Mouse (Mus musculus) MEL (cell line): Measurements from ENCODE around the gene Samd11. TPM values are rescaled to one million over a fixed set of nuclear protein-coding genes. Genes with fewer than 3 reads are reported as not detected.

Experiments used
- DNase-seq: peaks from one replicate; pipeline ENCODE4 v3.0.0; 2011; ENCODE audit warnings: low read depth, low spot score
- H3K27ac ChIP-seq: 2 replicates; pipeline ENCODE4 v1.5.1; 2012; ENCODE audit warnings: low read depth, mild to moderate bottlenecking, control low read depth, low read length, moderate library complexity; ENCODE audit not compliant: control insufficient read depth
- H3K27me3 ChIP-seq, 2 experiments: fragments of 150-350 bp in 1 of 2; sonication (generic) in 1 of 2; 2 replicates each; pipeline ENCODE4 v1.6.1; 2012; ENCODE audit warnings: low read length in 2 of 2, mild to moderate bottlenecking in 2 of 2, improper control_type of control experiment in 1 of 2, moderate library complexity in 1 of 2; ENCODE audit not compliant: insufficient read depth in 2 of 2, control insufficient read depth in 1 of 2
- H3K36me3 ChIP-seq, 2 experiments: 2 replicates each; pipeline ENCODE4 v1.6.1; 2012 to 2014; ENCODE audit warnings: low read length in 2 of 2, improper control_type of control experiment in 1 of 2, inconsistent platforms in 1 of 2, mild to moderate bottlenecking in 1 of 2; ENCODE audit not compliant: insufficient read depth in 2 of 2, control insufficient read depth in 1 of 2
- H3K4me1 ChIP-seq, 2 experiments: fragments of 150-350 bp in 1 of 2; sonication (generic) in 1 of 2; 2 replicates each; pipeline ENCODE4 v1.6.1; 2012; ENCODE audit warnings: low read length in 2 of 2, improper control_type of control experiment in 1 of 2, mild to moderate bottlenecking in 1 of 2; ENCODE audit not compliant: insufficient read depth in 2 of 2, control insufficient read depth in 1 of 2
- H3K4me3 ChIP-seq, 2 experiments: fragments of 150-350 bp in 1 of 2; sonication (generic) in 1 of 2; 2 replicates each; pipeline ENCODE4 v1.5.1; 2012; ENCODE audit warnings: low read depth in 2 of 2, low read length in 2 of 2, mild to moderate bottlenecking in 2 of 2, moderate library complexity in 2 of 2, control low read depth in 1 of 2, improper control_type of control experiment in 1 of 2; ENCODE audit not compliant: control insufficient read depth in 1 of 2, insufficient read depth in 1 of 2
- H3K79me2 ChIP-seq: 2 replicates; pipeline ENCODE4 v1.6.1; 2012; ENCODE audit warnings: mild to moderate bottlenecking, low read length, moderate library complexity; ENCODE audit not compliant: control insufficient read depth, poor library complexity, insufficient read depth
- H3K9ac ChIP-seq: 2 replicates; pipeline ENCODE4 v1.6.1; 2012; ENCODE audit warnings: low read depth, mild to moderate bottlenecking, control low read depth, low read length, moderate library complexity; ENCODE audit not compliant: control insufficient read depth, poor library complexity, severe bottlenecking
- H3K9me3 ChIP-seq: fragments of 150-350 bp; sonication (generic); replicated peaks from 2 replicates; pipeline ENCODE4 v1.6.1; 2012; ENCODE audit warnings: mild to moderate bottlenecking, low read length, improper control_type of control experiment, moderate library complexity; ENCODE audit not compliant: insufficient read depth
- BHLHE40 ChIP-seq: IDR thresholded peaks from 2 replicates; pipeline ENCODE4 v1.6.1; 2012; ENCODE audit warnings: low read depth, mild to moderate bottlenecking, inconsistent platforms, low read length, improper control_type of control experiment, borderline replicate concordance
- CHD1 ChIP-seq: IDR thresholded peaks from 2 replicates; pipeline ENCODE4 v1.6.1; 2012; ENCODE audit warnings: low read depth, mild to moderate bottlenecking, inconsistent platforms, low read length, improper control_type of control experiment
- CHD2 ChIP-seq: IDR thresholded peaks from 2 replicates; pipeline ENCODE4 v1.6.1; 2011; ENCODE audit warnings: low read length, improper control_type of control experiment
- CTCF ChIP-seq, 3 experiments: IDR thresholded peaks in 2 of 3; conservative IDR thresholded peaks in 1 of 3; 2 replicates each; pipeline ENCODE4 v1.5.1; 2011 to 2012; ENCODE audit warnings: low read length in 3 of 3, low read depth in 2 of 3, mild to moderate bottlenecking in 2 of 3, improper control_type of control experiment in 1 of 3, inconsistent platforms in 1 of 3, mixed read lengths in 1 of 3, moderate library complexity in 1 of 3; ENCODE audit not compliant: control insufficient read depth in 1 of 3, insufficient read depth in 1 of 3, poor library complexity in 1 of 3, severe bottlenecking in 1 of 3
- E2F4 ChIP-seq: IDR thresholded peaks from 2 replicates; pipeline ENCODE4 v1.6.1; 2011; ENCODE audit warnings: low read depth, low read length, improper control_type of control experiment, borderline replicate concordance
- ELF1 ChIP-seq: IDR thresholded peaks from 2 replicates; pipeline ENCODE4 v1.6.1; 2014; ENCODE audit warnings: low read depth, mild to moderate bottlenecking, inconsistent platforms, low read length, improper control_type of control experiment, moderate library complexity
- EP300 ChIP-seq, 2 experiments: IDR thresholded peaks; 2 replicates each; pipeline ENCODE4 v1.6.1; 2011; ENCODE audit warnings: improper control_type of control experiment in 2 of 2, low read length in 2 of 2, low read depth in 1 of 2, mild to moderate bottlenecking in 1 of 2
- ETS1 ChIP-seq: IDR thresholded peaks from 2 replicates; pipeline ENCODE4 v1.6.1; 2012; ENCODE audit warnings: low read depth, mild to moderate bottlenecking, inconsistent platforms, low read length, improper control_type of control experiment, moderate library complexity
- GATA1 ChIP-seq: IDR thresholded peaks from 2 replicates; pipeline ENCODE4 v1.6.1; 2011; ENCODE audit warnings: low read depth, low read length, improper control_type of control experiment
- HCFC1 ChIP-seq: IDR thresholded peaks from 2 replicates; pipeline ENCODE4 v1.6.1; 2012; ENCODE audit warnings: low read depth, mild to moderate bottlenecking, inconsistent platforms, low read length, improper control_type of control experiment, moderate library complexity
- JUND ChIP-seq: IDR thresholded peaks from 2 replicates; pipeline ENCODE4 v1.6.1; 2011; ENCODE audit warnings: low read depth, mild to moderate bottlenecking, improper control_type of control experiment, low read length
- KAT2A ChIP-seq: conservative IDR thresholded peaks from 2 replicates; pipeline ENCODE4 v1.6.1; 2012; ENCODE audit warnings: low read depth, low read length, improper control_type of control experiment, inconsistent platforms
- MAX ChIP-seq: IDR thresholded peaks from 2 replicates; pipeline ENCODE4 v1.6.1; 2011; ENCODE audit warnings: low read length, improper control_type of control experiment
- MAZ ChIP-seq: IDR thresholded peaks from 2 replicates; pipeline ENCODE4 v1.6.1; 2012; ENCODE audit warnings: low read depth, mild to moderate bottlenecking, inconsistent platforms, low read length, improper control_type of control experiment
- MEF2A ChIP-seq: IDR thresholded peaks from 2 replicates; pipeline ENCODE4 v1.6.1; 2014; ENCODE audit warnings: low read depth, mild to moderate bottlenecking, inconsistent platforms, low read length, improper control_type of control experiment; ENCODE audit not compliant: poor library complexity, insufficient replicate concordance, severe bottlenecking; ENCODE audit errors: extremely low read depth
- MXI1 ChIP-seq: IDR thresholded peaks from 2 replicates; pipeline ENCODE4 v1.6.1; 2011; ENCODE audit warnings: mild to moderate bottlenecking, low read depth, low read length, improper control_type of control experiment
- MYB ChIP-seq: IDR thresholded peaks from 2 replicates; pipeline ENCODE4 v1.6.1; 2011; ENCODE audit warnings: mild to moderate bottlenecking, low read depth, low read length, improper control_type of control experiment
- NELFE ChIP-seq: IDR thresholded peaks from 2 replicates; pipeline ENCODE4 v1.6.1; 2011; ENCODE audit warnings: low read depth, low read length, improper control_type of control experiment
- NRF1 ChIP-seq: IDR thresholded peaks from 2 replicates; pipeline ENCODE4 v1.6.1; 2014; ENCODE audit warnings: low read depth, mild to moderate bottlenecking, inconsistent platforms, low read length, improper control_type of control experiment, moderate library complexity; ENCODE audit not compliant: poor library complexity, insufficient read depth, severe bottlenecking
- POLR2A ChIP-seq, 2 experiments: IDR thresholded peaks; 2 replicates each; pipeline ENCODE4 v1.6.1; 2011 to 2012; ENCODE audit warnings: low read length in 2 of 2, mild to moderate bottlenecking in 2 of 2, control low read depth in 1 of 2, improper control_type of control experiment in 1 of 2, low read depth in 1 of 2, moderate library complexity in 1 of 2; ENCODE audit not compliant: control insufficient read depth in 1 of 2, insufficient read depth in 1 of 2, poor library complexity in 1 of 2
- POLR2AphosphoS2 ChIP-seq: IDR thresholded peaks from 2 replicates; pipeline ENCODE4 v1.6.1; 2011; ENCODE audit warnings: low read length, improper control_type of control experiment
- POLR2AphosphoS5 ChIP-seq: IDR thresholded peaks from 2 replicates; pipeline ENCODE4 v1.6.1; 2012; ENCODE audit warnings: low read depth, borderline replicate concordance, mild to moderate bottlenecking, inconsistent platforms, low read length, moderate library complexity, mixed read lengths
- RAD21 ChIP-seq: IDR thresholded peaks from 2 replicates; pipeline ENCODE4 v1.6.1; 2011; ENCODE audit warnings: mild to moderate bottlenecking, low read depth, low read length, improper control_type of control experiment
- RCOR1 ChIP-seq: IDR thresholded peaks from 2 replicates; pipeline ENCODE4 v1.6.1; 2012; ENCODE audit warnings: low read depth, mild to moderate bottlenecking, inconsistent platforms, low read length, improper control_type of control experiment
- SMC3 ChIP-seq: IDR thresholded peaks from 2 replicates; pipeline ENCODE4 v1.6.1; 2011; ENCODE audit warnings: low read depth, low read length, improper control_type of control experiment
- TBP ChIP-seq: IDR thresholded peaks from 2 replicates; pipeline ENCODE4 v1.8.0; 2011; ENCODE audit warnings: low read depth, low read length, improper control_type of control experiment
- TCF12 ChIP-seq: IDR thresholded peaks from 2 replicates; pipeline ENCODE4 v1.6.1; 2014; ENCODE audit warnings: low read depth, mild to moderate bottlenecking, inconsistent platforms, low read length, improper control_type of control experiment, moderate library complexity
- UBTF ChIP-seq: IDR thresholded peaks from 2 replicates; pipeline ENCODE4 v1.6.1; 2012; ENCODE audit warnings: low read depth, mild to moderate bottlenecking, inconsistent platforms, low read length, improper control_type of control experiment, moderate library complexity, borderline replicate concordance; ENCODE audit not compliant: insufficient read depth
- ZKSCAN1 ChIP-seq: IDR thresholded peaks from 2 replicates; pipeline ENCODE4 v1.6.1; 2012; ENCODE audit warnings: low read depth, mild to moderate bottlenecking, inconsistent platforms, low read length, improper control_type of control experiment, moderate library complexity
- ZMIZ1 ChIP-seq: IDR thresholded peaks from 2 replicates; pipeline ENCODE4 v1.6.1; 2012; ENCODE audit warnings: low read depth, mild to moderate bottlenecking, inconsistent platforms, low read length, improper control_type of control experiment, moderate library complexity
- ZNF384 ChIP-seq: IDR thresholded peaks from 2 replicates; pipeline ENCODE4 v1.6.1; 2012; ENCODE audit warnings: low read depth, mild to moderate bottlenecking, inconsistent platforms, low read length, improper control_type of control experiment
- polyA plus RNA-seq, 2 experiments: library from polyadenylated mRNA; stranded (reverse) in 1 of 2; unstranded in 1 of 2; fragments of >175 nt in 1 of 2; fragments of >200 nt in 1 of 2; gene quantifications; 2 replicates each; pipeline versions ENCODE4 v1.2.1 to v1.2.4; 2012; ENCODE audit warnings: low replicate concordance in 2 of 2, low read depth in 1 of 2; ENCODE audit not compliant: insufficient read length in 2 of 2, insufficient read depth in 1 of 2, missing spikeins in 1 of 2
- total RNA-seq: library from RNA; depleted of rRNA; stranded (reverse); fragments of 300-350 nt; gene quantifications from 2 replicates; pipeline ENCODE4 v1.2.3, GENCODE M21; 2012

Gene Samd11
- total and polyA plus RNA-seq, 3 experiments, result 1.7 to 4.1 TPM; not detected in 1

DNA sequence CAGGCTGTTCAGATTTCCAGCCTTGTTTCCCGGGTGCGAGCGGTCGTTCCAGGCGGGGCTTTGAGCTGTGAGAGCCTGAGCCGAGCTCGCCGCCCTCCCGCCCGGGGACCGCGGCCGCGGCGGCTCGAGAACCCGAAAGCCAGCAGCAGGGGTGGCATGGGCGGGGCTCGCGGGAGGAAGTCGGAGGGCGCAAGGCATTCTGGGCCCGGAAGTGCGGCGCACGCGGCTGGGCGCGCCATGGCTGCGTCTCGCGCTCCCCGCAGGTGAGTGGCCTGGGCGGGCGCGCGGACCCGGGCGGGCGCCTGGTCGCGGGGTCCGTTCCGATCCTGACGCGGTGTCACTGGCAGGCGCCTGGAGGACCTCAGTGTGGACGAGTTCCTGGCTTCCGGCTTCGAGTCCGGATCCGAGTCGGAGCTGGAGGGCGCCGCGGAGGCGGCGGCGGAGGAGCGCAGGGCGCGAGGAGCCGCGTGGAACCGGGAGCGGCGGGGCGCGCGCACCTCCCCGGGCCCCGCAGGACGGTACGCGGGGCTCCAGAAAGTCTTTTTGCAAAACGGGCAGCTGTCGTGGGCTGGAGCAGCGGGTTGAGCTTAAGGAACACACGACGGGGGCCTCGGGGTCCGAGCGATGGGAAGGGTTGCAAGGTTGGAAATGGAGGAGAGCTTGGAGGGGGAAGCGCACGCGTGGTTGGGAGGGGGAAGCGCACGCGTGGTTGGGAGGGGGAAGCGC lies 19.5 kb downstream of the Samd11 start, which contains the start of gene Noc2l (continued):
- TF ChIP-seq CHD1, result 0 out of 2 replicates have a peak, but pooled peaks have one; percentile 23
- 0 out of 2 replicates have a peak, but pooled peaks have one; percentile 56 for TF ChIP-seq UBTF
- no peak for TF ChIP-seq CHD2
- TF ChIP-seq CTCF (IDR thresholded peaks at IDR 0.05 in 2 of 3, conservative IDR thresholded peaks at IDR 0.05 in 1 of 3; ENCODE audit: control insufficient read depth in 1 of 3, insufficient read depth in 1 of 3, low read depth in 2 of 3, low read length in 3 of 3, poor library complexity in 1 of 3, severe bottlenecking in 1 of 3), result no peak; a peak in 1 of 6 replicates
- no peak for TF ChIP-seq RAD21
- TF ChIP-seq JUND, result no peak
- TF ChIP-seq BHLHE40, result 0 out of 2 replicates have a peak, but pooled peaks have one; percentile 17
- TF ChIP-seq ZMIZ1, result peak; percentile 74; the same call in 1 of the 2 replicates
- peak; percentile 80; the same call in 1 of the 2 replicates for TF ChIP-seq KAT2A
- TF ChIP-seq MXI1, result peak; percentile 97
- TF ChIP-seq SMC3, result no peak; the same call in 1 of the 2 replicates
- TF ChIP-seq ELF1, result peak; percentile 86
- 0 out of 2 replicates have a peak, but pooled peaks have one; percentile 54 for TF ChIP-seq POLR2AphosphoS2
- TF ChIP-seq MEF2A, result no peak
- no peak for TF ChIP-seq ZNF384
- TF ChIP-seq TCF12, result peak; percentile 57
- TF ChIP-seq, all 39 proteins: peak for 19

DNA sequence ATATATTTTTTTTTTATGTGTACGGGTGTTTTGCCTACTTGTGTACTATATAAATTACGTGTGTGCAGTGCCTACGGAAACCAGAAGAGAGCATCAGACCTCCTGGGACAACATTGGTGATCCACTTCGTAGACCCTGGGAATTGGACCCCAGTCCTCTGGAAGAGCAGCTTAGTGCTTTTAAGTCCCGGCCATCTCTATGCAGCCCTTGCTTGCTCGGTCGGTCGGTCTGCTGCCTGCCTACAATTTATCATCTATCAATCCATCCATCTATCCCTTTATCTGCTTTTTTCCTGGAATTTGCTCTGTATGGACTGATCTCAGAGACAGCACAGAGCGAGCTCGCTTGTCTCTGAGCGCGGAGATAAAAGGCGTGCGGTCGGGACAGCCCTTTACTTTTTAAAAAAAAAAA lies 20.1 kb downstream of the Samd11 start:
- Histone ChIP-seq H3K36me3 (peaks cover 8 to 16% of the 10 kb centered on the region in 2 experiments), H3K27ac (peak overlapping the region; percentile 85), H3K27me3 (no peaks in the 10 kb centered on the region)
- TF ChIP-seq KAT2A (no peak), HCFC1 (no peak), POLR2A (IDR thresholded peaks at IDR 0.05; ENCODE audit: control insufficient read depth in 1 of 2, insufficient read depth in 1 of 2, low read depth in 1 of 2, low read length in 2 of 2, poor library complexity in 1 of 2) (no peak; a peak in 1 of 4 replicates), CTCF (IDR thresholded peaks at IDR 0.05 in 2 of 3, conservative IDR thresholded peaks at IDR 0.05 in 1 of 3; ENCODE audit: control insufficient read depth in 1 of 3, insufficient read depth in 1 of 3, low read depth in 2 of 3, low read length in 3 of 3, poor library complexity in 1 of 3, severe bottlenecking in 1 of 3) (peak in 1 of 3 experiments; percentile 21; a peak in 2 of 6 replicates), E2F4 (0 out of 2 replicates have a peak, but pooled peaks have one; percentile 12), RAD21 (no peak; the same call in 1 of the 2 replicates), MYB (no peak), ETS1 (no peak), TBP (no peak), ZNF384 (no peak; the same call in 1 of the 2 replicates), MEF2A (no peak), SMC3 (peak; percentile 11), JUND (no peak), GATA1 (no peak), POLR2AphosphoS2 (0 out of 2 replicates have a peak, but pooled peaks have one; percentile 10), NRF1 (no peak), NELFE (no peak), MAX (no peak), MXI1 (no peak), RCOR1 (no peak), ZKSCAN1 (no peak), EP300 (IDR thresholded peaks at IDR 0.05; ENCODE audit: low read depth in 1 of 2, low read length in 2 of 2) (peak in 1 of 2 experiments; percentile 14; a peak in 1 of 4 replicates), POLR2AphosphoS5 (no peak), BHLHE40 (no peak), MAZ (no peak)

More for the DNA sequence above, 20.1 kb downstream of the Samd11 start:
- Histone ChIP-seq H3K9me3 (no peaks in the 10 kb centered on the region), H3K9ac (peak overlapping the region; percentile 86), H3K4me1 (peaks cover 2 to 6% of the 10 kb centered on the region in 2 experiments; a peak in 2 of 4 replicates), H3K4me3 (peak overlapping the region; percentile 87 to 96), H3K79me2 (peaks cover 45% of the 10 kb centered on the region)
- DNase-seq, result peak; percentile 86
